Mouse (Mus musculus) adrenal gland, postnatal 36 days (tissue): ENCODE data around the gene Trmt11. TPM values are rescaled to one million over a fixed set of nuclear protein-coding genes. Genes with fewer than 3 reads are reported as not detected.
"Not testable (repeated sequence)": the region's sequence is repeated elsewhere in the genome, so short reads cannot be mapped to it uniquely, and the experiment has no call there.

Experiments used
- DNase-seq, 2 experiments: peaks; one replicate each; pipeline ENCODE4 v3.0.0; 2021; ENCODE audit warnings: mixed read lengths in 1 of 2
- long read RNA-seq, 2 experiments: library from polyadenylated mRNA; stranded (forward); transcript quantifications; one replicate each; pipeline ENCODE4 v2.0.0; 2021; ENCODE audit warnings: borderline sequencing depth in 2 of 2
- total RNA-seq, 2 experiments: library from RNA; stranded (reverse); gene quantifications; 2 replicates each; pipeline ENCODE4 v1.2.3; 2021

Trmt11 gene
- total RNA-seq: 10 to 100 TPM in 1 of 2 experiments, 1 to 10 TPM in 1; 9.5 to 10.1 TPM
- long read RNA-seq, experiment 1, transcript Trmt11-201 (13 exons, 2,359 nt): major isoform, 10 of 13 reads
- long read RNA-seq, experiment 1, partial matches to known transcripts: 1 of 13 reads
- long read RNA-seq, experiment 1, other reads (novel, unspliced or antisense): 2 of 13 reads
- long read RNA-seq, experiment 2, partial matches to known transcripts: 0 of 4 reads
- long read RNA-seq, experiment 2, other reads (novel, unspliced or antisense): 3 of 4 reads

DNA sequence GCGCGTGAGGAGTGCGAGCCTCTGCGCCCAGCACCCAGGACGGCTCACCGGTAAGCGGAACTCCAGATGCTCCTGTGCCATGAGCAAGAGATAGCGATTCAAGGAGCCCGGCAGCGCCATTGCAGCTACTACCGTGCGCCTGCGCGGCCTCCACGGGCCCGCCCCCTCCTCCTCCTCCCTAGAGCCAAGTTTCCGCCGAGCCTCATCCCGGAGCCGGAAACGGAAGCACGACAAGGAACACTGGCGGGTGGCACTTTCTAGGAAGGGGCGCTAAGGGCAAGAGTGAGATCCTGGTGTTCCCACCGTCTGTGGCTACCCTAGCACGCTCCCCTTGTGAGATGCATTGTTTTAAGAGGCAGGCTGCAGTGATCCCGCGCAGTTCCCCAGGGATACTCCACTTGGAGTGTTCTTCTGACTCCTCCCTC, at the start of gene Trmt11:
Trmt11 (minus strand) TSS at position 208 of the 425 bp plus-strand sequence.
- DNase-seq: peak; percentile 94 to 96

DNA sequence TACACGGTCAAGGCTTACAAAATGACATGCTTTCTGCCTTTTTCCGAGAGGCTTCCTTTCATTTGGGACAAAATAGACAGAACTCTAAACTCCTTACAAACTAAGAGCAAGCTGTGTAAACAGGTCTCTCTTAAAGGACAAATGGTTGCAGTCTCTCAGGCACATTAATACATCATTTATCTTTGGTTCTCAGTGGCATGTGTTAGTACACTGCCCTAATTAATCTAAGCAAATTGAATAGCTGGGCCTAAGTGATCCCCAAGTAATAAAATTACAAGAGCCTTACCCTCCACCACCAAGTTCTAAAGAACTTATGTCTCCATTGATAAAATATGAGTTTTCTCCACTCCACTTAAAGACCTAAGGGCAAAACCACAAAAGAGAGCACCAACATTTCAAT, 47.1 kb upstream of the Trmt11 start:
- DNase-seq: no peak

DNA sequence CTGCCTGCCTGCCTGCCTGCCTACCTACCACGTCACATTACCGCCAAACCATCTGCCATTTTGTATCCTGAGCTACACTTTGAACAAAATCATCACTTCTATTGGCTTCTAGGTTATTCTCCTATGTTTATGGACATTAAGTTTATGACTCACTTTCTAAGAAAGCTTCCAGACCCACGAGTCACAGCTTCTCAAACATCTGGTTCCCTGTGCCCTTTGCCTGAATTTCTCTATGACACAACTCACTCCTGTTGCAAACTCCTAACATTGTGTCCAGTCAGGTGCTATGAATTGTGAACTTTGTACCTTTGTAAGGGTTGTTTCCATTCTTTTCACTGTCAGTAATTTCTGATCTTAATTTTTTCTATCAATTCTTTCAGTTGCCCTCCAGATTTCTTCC, 37.7 kb upstream of the Trmt11 start:
- DNase-seq: no peak

DNA sequence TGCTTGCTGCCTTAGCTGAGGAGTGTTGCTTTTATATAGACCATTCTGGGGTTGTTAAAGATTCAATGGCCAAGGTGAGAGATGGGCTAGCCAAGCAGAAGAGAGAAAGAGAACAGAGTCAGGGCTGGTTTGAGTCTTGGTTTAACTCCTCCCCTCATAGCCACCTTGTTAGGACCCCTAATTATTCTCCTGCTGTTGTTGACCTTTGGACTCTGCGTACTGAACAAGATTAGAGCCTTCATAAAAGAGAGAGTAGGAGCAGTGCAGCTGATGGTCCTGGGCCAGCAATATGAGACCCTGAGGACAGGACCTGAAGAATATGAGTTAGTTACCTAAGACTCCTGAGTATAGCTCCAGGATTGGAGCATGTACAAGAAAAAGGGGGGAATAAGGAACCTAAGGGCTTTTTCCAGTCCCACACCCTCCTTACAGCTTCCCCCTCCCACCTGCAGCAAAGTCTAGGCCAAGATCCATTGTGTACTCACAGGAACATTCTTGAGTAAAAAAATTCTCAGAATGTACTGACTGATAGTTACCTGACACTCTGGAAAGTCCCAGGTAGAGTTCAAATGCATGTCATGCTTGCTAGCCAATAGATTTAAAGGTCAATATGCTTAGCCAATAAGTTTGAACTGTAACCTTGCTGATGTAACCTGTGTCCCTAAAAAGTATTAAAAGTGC, 36.1 kb upstream of the Trmt11 start:
- DNase-seq: not testable (repeated sequence)

DNA sequence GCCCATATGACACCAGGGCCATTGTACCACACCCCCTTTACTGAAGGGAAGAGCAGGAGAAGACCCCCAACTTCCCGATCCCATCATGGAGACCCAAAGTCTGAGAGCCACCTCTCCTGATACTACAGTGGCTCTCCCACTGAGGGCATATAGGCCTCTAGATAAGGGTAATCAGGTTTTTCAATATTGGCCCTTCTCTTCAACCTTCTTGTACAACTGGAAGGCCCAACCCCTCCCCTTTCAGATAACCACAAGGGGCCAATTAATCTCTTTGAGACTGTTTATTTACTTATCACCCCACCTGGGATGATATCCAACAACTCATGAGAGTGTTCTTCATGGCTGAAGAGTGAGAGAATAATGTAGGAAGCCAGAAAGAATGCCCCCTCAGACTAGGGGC, 32.2 kb upstream of the Trmt11 start:
- no peak for DNase-seq

DNA sequence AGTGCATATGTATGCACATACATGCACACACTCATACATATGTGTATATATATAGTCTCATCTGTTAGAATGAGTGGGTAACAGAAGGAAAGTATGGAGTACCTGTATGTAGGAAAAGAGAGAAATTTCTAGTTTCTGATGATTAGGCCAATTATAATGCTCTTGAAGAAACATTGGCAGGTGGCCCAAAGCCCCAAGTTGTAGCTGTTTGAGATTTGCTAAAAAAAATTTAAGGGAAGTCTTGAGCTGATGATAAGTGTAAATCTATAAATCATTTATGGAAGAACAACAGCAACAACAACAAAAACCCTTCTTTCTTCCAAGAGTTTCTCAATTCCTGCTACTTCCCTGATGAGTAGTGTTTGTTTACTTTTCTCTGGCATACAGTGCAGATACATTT, 29.4 kb upstream of the Trmt11 start:
- DNase-seq: no peak

DNA sequence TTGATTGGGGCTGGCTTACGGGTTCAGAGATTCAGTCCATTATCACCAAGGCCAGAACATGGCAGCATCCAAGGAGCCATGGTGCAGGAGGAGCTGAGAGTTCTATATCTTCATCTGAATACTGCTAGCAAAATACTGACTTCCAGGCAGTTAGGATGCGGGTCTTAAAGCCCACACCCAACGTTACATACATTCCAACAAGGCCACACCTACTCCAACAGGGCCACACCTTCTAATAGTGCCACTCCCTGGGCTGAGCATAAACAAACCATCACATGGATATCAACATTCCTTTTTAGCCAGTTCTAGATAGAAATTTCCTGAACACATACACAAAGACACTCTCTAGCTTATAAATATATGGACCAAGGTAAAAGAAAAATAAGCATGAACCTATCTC, 29.0 kb upstream of the Trmt11 start, which contains the start of gene Hint3:
Hint3 (minus strand) TSS at position 120 of the 400 bp plus-strand sequence.
- no peak for DNase-seq

DNA sequence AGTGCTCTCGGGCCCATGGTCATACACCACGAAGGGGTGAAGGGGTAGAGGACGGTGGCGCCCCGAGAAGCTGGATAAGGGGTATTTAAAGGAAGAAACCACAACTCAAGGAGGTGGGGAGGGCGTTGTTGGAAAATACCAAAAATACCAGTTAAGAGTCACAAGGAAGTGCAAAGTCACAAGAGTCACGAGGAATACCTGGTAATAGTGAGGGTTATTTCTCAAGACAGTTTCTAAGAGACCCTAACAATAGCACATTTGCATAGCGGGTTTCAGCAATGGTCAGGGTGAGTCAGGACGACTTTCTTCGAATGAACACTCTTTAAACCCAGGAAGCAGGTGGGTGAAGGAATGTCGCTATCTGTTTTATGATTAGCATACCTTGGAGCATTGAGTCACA, 27.9 kb upstream of the Trmt11 start:
- not testable (repeated sequence) for DNase-seq

DNA sequence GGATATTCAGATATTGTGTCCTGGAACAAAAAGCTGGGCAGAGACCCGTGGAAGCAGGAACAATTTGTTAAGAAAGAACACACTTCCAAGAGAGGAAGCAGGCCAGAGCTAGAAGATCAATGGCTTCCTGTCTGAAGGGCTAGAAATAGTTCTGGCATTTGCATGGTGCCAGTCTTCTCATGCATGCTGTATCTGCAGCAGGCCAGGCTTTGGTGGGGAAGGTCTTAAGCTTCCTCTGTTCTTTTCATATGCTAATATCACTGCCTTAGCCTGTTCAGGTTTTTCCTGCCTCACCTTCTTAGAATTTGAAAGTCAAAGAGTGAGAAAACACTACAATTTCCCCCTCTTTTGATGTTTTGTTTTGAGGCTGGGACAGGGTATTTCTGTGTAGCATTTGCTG, 27.0 kb upstream of the Trmt11 start:
- DNase-seq: no peak

DNA sequence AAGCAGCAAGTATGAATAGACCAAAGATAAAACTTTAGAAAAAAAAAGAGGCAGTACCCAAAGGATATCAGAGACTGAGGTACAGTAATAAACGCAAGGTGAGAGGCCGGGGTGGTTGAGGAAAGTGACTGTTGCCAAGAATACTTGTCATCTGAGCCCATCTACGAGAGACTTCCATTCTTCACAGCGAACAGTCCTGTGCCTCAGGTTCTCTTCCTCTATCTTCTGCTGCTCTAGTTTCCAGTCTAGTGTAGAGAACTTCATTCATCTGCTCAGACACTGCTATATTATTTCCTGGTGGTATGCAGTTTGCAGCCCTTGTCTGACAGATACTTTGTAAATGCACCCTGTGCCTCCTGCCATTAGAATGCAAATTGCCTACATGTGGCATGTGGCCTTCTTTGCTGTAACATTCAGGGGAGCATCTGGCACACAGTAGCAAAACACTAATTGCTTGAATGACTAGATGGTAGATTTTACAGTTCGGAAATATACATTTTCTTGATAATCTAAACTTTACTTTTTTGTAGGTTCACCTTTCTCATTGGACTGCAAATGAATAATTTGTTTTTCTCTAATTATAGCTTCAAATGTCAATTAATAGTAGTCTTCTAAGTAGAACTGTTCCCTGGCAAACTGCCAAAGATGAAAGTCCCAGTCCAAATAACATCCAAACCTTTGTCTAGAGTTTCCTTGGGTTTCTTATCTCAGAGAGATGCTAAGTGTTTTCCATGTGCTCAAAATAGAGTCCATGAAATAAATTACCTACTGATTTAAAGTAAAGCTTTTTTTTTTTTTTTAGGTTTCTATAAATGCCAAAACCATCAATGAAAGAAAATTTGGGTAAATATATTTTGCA, 23.8 kb upstream of the Trmt11 start:
- no peak for DNase-seq

DNA sequence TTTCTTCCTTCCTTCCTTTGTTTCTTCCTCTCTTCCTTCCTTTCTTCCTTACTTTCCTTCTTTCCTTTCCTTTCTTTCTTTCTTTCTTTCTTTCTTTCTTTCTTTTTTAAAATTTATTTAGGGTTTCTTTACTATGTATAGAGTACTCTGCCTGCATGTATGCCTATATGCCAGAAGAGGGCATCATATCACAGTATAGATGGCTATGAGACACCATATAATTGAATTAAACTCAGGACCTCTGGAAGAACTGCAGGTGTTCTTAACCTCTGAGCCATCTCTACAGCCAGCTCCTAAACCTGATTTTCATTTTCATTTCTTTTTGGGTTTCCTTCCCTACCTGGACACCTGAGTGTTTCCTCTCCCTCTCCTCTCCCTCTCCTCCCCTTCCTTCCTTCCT, 22.4 kb upstream of the Trmt11 start:
- no peak for DNase-seq

DNA sequence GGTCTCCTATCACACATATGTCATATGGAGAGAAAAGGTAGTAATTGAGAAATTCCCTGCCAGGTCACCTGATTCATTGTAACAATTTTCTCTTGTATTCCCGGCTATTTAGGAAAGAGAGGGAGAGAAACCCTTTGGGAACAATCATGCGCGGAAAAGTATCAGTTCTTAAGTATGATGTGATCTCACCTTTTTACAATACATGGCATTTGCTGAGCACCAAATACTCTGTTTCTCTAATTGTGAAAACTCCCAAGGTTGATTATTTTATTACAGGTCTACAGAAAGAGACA, 18.3 kb upstream of the Trmt11 start:
- no peak for DNase-seq

DNA sequence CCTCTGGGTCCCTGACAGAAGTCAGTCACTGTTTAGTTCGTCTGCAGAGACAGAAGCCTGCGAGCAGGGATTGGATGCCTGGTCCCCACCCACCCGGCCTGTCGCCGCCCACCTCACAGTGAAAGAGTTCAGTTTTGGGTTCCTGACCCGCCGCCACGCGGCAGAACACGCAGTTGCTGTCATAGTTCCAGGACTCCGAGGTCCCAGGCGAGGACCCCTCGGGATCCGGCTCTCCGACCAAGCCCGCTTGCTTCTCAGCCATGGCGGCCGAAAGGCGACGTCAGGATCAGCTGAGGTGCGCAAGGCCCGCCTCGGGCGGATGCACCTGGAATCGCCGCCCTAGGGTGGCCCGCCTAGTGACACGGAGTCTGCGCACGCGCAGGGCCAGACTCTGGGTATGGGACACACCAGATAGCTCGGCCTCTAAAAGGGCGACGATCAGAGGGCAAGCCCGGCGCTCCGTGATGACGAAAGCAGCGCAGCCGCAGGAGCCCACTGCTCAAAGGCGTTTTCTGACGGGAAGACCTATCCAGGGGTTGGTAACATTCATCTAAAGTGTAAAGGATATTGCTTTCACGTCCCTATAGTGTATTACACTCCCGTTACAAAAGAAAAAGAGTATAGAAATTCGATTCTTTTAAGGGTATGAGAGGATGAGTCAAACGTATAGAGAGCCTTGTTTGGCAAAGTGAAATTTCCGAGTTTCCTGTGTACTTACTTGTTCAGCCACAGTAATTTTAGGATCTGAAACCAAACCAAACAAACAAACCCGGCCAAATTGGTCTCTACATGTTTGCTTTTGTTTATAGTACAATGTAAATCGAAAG, 17.8 kb upstream of the Trmt11 start:
- DNase-seq: peak; percentile 99

DNA sequence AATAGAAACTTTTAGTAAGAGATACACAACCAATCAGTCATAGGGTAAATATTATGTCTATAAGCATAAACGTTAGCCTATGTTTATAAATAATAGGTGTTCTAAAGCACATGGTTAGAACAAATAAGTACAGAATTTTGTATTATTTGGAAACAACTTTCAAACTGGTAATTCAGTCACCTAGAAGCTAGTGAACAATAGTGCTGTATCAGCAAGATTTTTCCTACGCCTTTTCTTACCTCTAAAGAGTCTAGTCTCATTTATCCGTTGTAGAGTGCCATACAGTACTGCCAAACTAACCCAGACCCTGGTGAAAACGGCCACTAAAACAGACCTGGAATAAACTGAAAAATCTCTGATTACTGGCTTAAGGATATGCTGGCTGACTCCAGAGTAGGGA, 12.5 kb upstream of the Trmt11 start:
- no peak for DNase-seq

DNA sequence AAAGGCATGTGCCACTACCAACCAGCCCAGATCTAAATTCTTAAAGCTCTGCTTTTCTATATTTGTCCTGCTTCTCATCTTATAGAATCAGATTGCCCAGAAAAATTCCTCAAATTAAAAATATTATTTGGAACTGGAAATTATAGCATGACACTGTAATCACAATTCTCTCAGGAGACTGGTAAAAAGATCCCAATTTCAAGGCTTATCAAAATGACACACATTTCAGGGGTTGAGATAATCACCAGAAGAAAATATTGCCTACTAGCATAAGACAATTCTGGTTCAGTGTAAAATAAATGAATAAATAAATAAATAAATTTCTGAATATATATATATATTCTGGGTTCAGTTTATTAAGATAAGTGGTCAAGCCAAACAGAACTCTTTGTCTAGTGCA, 9.1 kb upstream of the Trmt11 start:
- DNase-seq: no peak

DNA sequence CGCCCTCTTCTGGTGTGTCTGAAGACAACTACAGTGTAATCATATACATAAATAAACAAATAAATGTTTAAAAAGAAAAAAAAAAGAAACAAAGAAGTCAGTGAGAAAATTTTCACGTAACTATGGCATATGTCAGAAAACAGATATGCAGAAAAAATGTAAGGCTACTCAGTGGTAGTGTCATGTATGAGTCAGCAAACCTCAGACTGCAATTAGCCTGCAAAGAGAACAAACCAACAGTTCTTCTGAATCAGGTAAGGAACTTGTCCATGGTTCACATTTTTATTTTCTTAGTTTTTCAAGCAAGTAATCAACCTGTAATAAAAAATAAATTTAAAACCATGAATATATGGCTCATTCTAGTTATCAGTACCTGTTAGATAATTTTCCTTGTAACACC, 7.6 kb upstream of the Trmt11 start:
- DNase-seq: no peak

DNA sequence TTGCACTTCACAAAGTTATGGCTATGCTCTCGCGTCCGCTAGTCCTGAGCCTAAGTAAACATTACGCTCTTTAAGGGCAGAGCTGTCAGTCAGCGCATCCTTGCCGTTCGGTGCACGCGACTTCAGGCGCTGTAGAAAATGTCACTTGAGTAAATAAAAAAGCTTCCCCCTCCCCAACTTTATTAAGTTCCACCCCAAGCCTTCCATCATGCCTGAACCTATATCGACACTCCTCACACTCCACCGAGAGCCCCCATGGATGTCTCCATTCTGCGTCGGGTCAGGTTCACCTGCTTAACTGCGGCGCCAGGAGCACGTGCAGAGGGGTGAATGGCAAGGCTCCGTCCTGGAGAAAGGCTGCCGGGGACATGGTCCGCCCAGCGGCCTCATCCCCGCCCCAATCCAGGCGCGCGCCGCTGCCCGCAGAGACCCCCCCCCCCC, 435 bp downstream of the Trmt11 start:
- no peak for DNase-seq

DNA sequence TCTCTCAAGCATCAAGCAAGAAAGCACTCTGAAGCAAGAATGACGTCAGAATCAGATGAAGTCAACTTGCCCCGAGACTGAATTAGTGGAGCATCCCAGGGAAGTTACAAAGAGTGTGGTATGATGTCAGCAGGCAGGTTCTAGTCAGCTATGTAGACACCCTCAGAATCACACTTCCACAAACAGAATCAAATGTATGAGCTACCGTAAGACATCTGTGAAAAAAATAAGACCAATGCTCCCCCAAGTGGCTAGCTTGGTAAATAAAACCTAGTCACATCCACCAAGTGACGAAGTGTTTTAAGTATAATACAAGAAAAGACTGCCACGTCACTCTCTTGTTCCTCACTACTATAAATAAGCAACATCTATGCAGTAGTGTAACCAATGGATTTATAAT, 13.5 kb downstream of the Trmt11 start:
- DNase-seq: no peak

DNA sequence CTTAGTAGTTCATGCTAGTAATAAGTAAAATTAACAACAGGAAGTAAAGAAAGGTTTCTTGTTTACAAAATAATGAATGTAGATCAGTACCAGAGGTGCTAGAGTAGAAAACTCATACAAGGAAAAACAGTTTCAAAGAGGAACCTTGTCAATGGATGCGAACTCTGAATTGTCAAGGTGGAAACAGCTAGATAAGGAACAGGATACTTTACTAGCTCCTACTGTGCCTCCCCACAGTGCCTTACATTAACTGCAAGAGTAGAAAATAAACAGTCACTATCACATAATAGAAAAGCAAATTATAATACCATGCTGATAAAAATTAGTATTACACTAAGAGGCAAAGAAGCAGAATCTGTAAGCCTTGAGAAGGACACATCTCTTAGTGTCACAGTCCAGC, 14.9 kb downstream of the Trmt11 start:
- no peak for DNase-seq

DNA sequence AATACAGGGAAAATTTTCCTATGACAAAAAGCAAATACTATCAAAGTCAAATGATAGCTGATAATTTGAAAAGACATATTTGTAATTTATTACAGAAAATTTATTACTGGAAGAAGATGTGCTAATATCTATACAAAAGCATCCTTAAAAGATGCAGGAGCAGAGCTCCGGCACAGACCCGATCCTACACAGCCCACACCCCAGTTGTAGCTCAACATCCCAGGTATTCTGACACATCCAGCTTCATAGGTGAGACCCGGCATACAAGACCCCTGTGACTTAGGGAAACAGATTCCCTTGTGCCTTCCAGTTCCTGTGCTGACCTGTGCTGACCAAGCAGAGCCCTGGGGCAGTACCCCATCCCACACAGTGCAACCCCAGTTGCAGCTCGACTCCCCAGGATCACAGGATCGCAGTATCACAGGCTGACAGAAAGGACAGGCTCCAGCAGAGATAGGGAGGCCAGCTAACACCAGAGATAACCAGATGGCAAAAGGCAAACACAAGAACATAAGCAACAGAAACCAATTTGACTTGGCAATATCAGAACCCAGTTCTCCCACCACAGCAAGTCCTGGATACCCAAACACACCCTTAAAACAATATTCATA, 22.8 kb downstream of the Trmt11 start:
- no peak for DNase-seq

DNA sequence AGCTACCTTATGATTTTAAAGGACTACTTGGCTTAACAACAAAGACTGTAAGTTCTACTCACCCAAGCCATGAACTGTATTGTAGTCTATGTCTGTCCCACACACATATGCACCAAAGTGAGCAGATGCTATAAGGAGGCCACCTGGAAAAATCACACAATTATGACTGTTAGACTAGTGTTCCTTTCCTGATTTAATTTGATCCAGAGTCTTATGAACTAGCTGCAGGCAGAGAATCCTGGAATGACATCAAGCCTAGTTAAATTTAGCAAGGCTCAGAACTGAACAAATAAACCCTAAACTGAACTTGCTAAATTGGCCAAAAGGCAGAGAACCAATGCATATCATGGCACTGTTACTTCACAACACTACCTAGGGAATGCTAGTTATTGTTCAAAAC, 34.2 kb downstream of the Trmt11 start:
- DNase-seq: no peak

DNA sequence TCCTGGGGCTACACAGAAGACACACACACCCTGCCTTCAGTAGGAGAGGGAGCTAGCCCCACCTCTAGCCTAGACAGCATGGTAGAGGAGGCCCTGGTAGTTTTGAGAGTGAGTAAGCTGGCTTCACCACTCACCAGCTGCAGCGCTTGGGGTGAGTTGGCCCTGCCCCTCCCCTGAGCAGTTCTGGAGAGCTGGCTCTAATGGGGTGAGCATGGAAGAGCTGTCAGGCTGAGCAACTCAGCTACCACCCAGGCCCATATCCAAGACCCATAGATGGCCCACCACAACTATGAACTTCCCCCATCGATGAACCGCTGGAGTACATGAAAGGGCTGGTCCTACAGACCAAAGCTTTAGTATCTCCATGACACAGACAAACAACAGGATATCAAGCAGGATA, 35.9 kb downstream of the Trmt11 start:
- DNase-seq: no peak
